Mouse (Mus musculus): ENCODE data around the gene Dscaml1. TPM values are rescaled to one million over a fixed set of nuclear protein-coding genes. Genes with fewer than 3 reads are reported as not detected.
A peak's percentile ranks its signal among the peaks of the same experiment; 100 is the strongest.

Gene Dscaml1
- polyA plus RNA-seq, 1 experiment = 11.3 TPM

GRCm38 (mm10) chr9:45592374-45592773 lies 165.9 kb downstream of the Dscaml1 start:
- H3K4me3 ChIP-seq (ENCODE audit: control insufficient read depth, insufficient read depth, low read length) = no peak overlapping the region
- WGBS = 87% methylated on average over 9 of the region's 9 CpGs
- no peaks in the 10 kb centered on the region for H3K27me3 ChIP-seq (ENCODE audit: control insufficient read depth, insufficient read depth, low read length)
- H3K4me1 ChIP-seq (replicated peaks; ENCODE audit: control insufficient read depth, insufficient read depth, low read length) = no peaks in the 10 kb centered on the region
- no peaks in the 10 kb centered on the region for H3K36me3 ChIP-seq (ENCODE audit: control insufficient read depth, insufficient read depth, low read length)
- DNase-seq = no peak
- H3K27ac ChIP-seq (ENCODE audit: control insufficient read depth, insufficient read depth, low read length) = no peak overlapping the region
- TF ChIP-seq POLR2A (IDR thresholded peaks at IDR 0.05; ENCODE audit: control insufficient read depth, extremely low read depth, insufficient read depth, low read length, poor library complexity) (no peak), CTCF (IDR thresholded peaks at IDR 0.05; ENCODE audit: borderline replicate concordance, control insufficient read depth, extremely low read depth, insufficient read depth, low read length, poor library complexity) (peak; percentile 13; the same call in 1 of the 2 replicates)

- Histone ChIP-seq H3K27ac (ENCODE audit: control insufficient read depth, insufficient read depth, low read length) (no peak overlapping the region), H3K36me3 (ENCODE audit: control insufficient read depth, insufficient read depth, low read length) (no peaks in the 10 kb centered on the region), H3K4me1 (replicated peaks; ENCODE audit: control insufficient read depth, insufficient read depth, low read length) (no peaks in the 10 kb centered on the region), H3K27me3 (ENCODE audit: control insufficient read depth, insufficient read depth, low read length) (no peaks in the 10 kb centered on the region), H3K4me3 (ENCODE audit: control insufficient read depth, insufficient read depth, low read length) (no peak overlapping the region)
- WGBS = 89% methylated on average over 5 of the region's 5 CpGs
- TF ChIP-seq CTCF (IDR thresholded peaks at IDR 0.05; ENCODE audit: borderline replicate concordance, control insufficient read depth, extremely low read depth, insufficient read depth, low read length, poor library complexity) (no peak), POLR2A (IDR thresholded peaks at IDR 0.05; ENCODE audit: control insufficient read depth, extremely low read depth, insufficient read depth, low read length, poor library complexity) (no peak)
- no peak for DNase-seq
Observed at GRCm38 (mm10) chr9:45598117-45598516, 171.7 kb downstream of the Dscaml1 start.

- Histone ChIP-seq H3K4me1 (replicated peaks; ENCODE audit: control insufficient read depth, insufficient read depth, low read length) (no peaks in the 10 kb centered on the region), H3K4me3 (ENCODE audit: control insufficient read depth, insufficient read depth, low read length) (no peak overlapping the region), H3K27ac (ENCODE audit: control insufficient read depth, insufficient read depth, low read length) (no peak overlapping the region), H3K36me3 (ENCODE audit: control insufficient read depth, insufficient read depth, low read length) (no peaks in the 10 kb centered on the region), H3K27me3 (ENCODE audit: control insufficient read depth, insufficient read depth, low read length) (no peaks in the 10 kb centered on the region)
- DNase-seq = no peak
- WGBS = 67% methylated on average over 4 of the region's 4 CpGs
- no peak for TF ChIP-seq POLR2A (IDR thresholded peaks at IDR 0.05; ENCODE audit: control insufficient read depth, extremely low read depth, insufficient read depth, low read length, poor library complexity)
- no peak for TF ChIP-seq CTCF (IDR thresholded peaks at IDR 0.05; ENCODE audit: borderline replicate concordance, control insufficient read depth, extremely low read depth, insufficient read depth, low read length, poor library complexity)
Observed at GRCm38 (mm10) chr9:45599377-45599776, 172.9 kb downstream of the Dscaml1 start.

GRCm38 (mm10) chr9:45607337-45607736 lies 180.9 kb downstream of the Dscaml1 start:
- no peaks in the 10 kb centered on the region for H3K27me3 ChIP-seq (ENCODE audit: control insufficient read depth, insufficient read depth, low read length)
- DNase-seq = no peak

GRCm38 (mm10) chr9:45608097-45609031 lies 181.9 kb downstream of the Dscaml1 start:
- Histone ChIP-seq H3K36me3 (ENCODE audit: control insufficient read depth, insufficient read depth, low read length) (no peaks in the 10 kb centered on the region), H3K4me1 (replicated peaks; ENCODE audit: control insufficient read depth, insufficient read depth, low read length) (no peaks in the 10 kb centered on the region), H3K4me3 (ENCODE audit: control insufficient read depth, insufficient read depth, low read length) (no peak overlapping the region), H3K27me3 (ENCODE audit: control insufficient read depth, insufficient read depth, low read length) (no peaks in the 10 kb centered on the region), H3K27ac (ENCODE audit: control insufficient read depth, insufficient read depth, low read length) (no peak overlapping the region)
- no peak for DNase-seq
- 50% methylated on average over 13 of the region's 13 CpGs for WGBS
- no peak for TF ChIP-seq CTCF (IDR thresholded peaks at IDR 0.05; ENCODE audit: borderline replicate concordance, control insufficient read depth, extremely low read depth, insufficient read depth, low read length, poor library complexity)
- no peak for TF ChIP-seq POLR2A (IDR thresholded peaks at IDR 0.05; ENCODE audit: control insufficient read depth, extremely low read depth, insufficient read depth, low read length, poor library complexity)

More at GRCm38 (mm10) chr9:45607337-45607736, 180.9 kb downstream of the Dscaml1 start:
- TF ChIP-seq CTCF (IDR thresholded peaks at IDR 0.05; ENCODE audit: borderline replicate concordance, control insufficient read depth, extremely low read depth, insufficient read depth, low read length, poor library complexity) = no peak
- no peak for TF ChIP-seq POLR2A (IDR thresholded peaks at IDR 0.05; ENCODE audit: control insufficient read depth, extremely low read depth, insufficient read depth, low read length, poor library complexity)
- Histone ChIP-seq H3K4me3 (ENCODE audit: control insufficient read depth, insufficient read depth, low read length) (no peak overlapping the region), H3K27ac (ENCODE audit: control insufficient read depth, insufficient read depth, low read length) (no peak overlapping the region), H3K4me1 (replicated peaks; ENCODE audit: control insufficient read depth, insufficient read depth, low read length) (no peaks in the 10 kb centered on the region), H3K36me3 (ENCODE audit: control insufficient read depth, insufficient read depth, low read length) (no peaks in the 10 kb centered on the region)

GRCm38 (mm10) chr9:45610336-45611060 lies 184.1 kb downstream of the Dscaml1 start:
- 83% methylated on average over 11 of the region's 11 CpGs for WGBS
- H3K36me3 ChIP-seq (ENCODE audit: control insufficient read depth, insufficient read depth, low read length) = no peaks in the 10 kb centered on the region
- no peak overlapping the region for H3K4me3 ChIP-seq (ENCODE audit: control insufficient read depth, insufficient read depth, low read length)
- no peaks in the 10 kb centered on the region for H3K27me3 ChIP-seq (ENCODE audit: control insufficient read depth, insufficient read depth, low read length)
- DNase-seq = no peak
- TF ChIP-seq CTCF (IDR thresholded peaks at IDR 0.05; ENCODE audit: borderline replicate concordance, control insufficient read depth, extremely low read depth, insufficient read depth, low read length, poor library complexity) (no peak), POLR2A (IDR thresholded peaks at IDR 0.05; ENCODE audit: control insufficient read depth, extremely low read depth, insufficient read depth, low read length, poor library complexity) (no peak)
- no peak overlapping the region for H3K27ac ChIP-seq (ENCODE audit: control insufficient read depth, insufficient read depth, low read length)
- H3K4me1 ChIP-seq (replicated peaks; ENCODE audit: control insufficient read depth, insufficient read depth, low read length) = no peaks in the 10 kb centered on the region

Measured in thymus, adult 2 months (tissue).